In genomic region chr9:79937570-79937969, GRCm38 (mm10) we compare ENCODE assay signal across 21 mouse cellular contexts.
"Had no signal": no experiment of that assay in that cellular context is flagged by ENCODE, and none has a peak within 500 bp of the region (broad histone marks: within the 10 kb centered on the region; RNA-seq: fewer than 3 reads in every experiment).

No protein-coding gene starts in this region.

- H3K9ac ChIP-seq: liver, embryonic 15.5 days; liver, postnatal 0 days; lung, embryonic 15.5 days; midbrain, embryonic 12.5 days; neural tube, embryonic 13.5 days; neural tube, embryonic 15.5 days had no signal

- H3K4me1 ChIP-seq: liver, embryonic 15.5 days; lung, embryonic 15.5 days; megakaryocyte, embryonic 14.5 days; midbrain, embryonic 12.5 days; neural tube, embryonic 13.5 days; neural tube, embryonic 15.5 days had no signal

- ATAC-seq: liver, postnatal 0 days; midbrain, embryonic 16.5 days had no signal

- H3K9me3 ChIP-seq: liver, embryonic 15.5 days; lung, embryonic 15.5 days; midbrain, embryonic 12.5 days; neural tube, embryonic 13.5 days; neural tube, embryonic 15.5 days had no signal

- H3K27me3 ChIP-seq: liver, embryonic 15.5 days; lung, embryonic 15.5 days; megakaryocyte, embryonic 14.5 days; midbrain, embryonic 12.5 days; neural tube, embryonic 13.5 days; neural tube, embryonic 15.5 days had no signal

- H3K27ac ChIP-seq: liver, embryonic 15.5 days; lung, embryonic 15.5 days; midbrain, embryonic 12.5 days; neural tube, embryonic 13.5 days; neural tube, embryonic 15.5 days had no signal

- H3K4me2 ChIP-seq: liver, embryonic 15.5 days; lung, embryonic 15.5 days; midbrain, embryonic 12.5 days; neural tube, embryonic 13.5 days; neural tube, embryonic 15.5 days had no signal

- DNase-seq: liver, postnatal 0 days; lung, adult 2 months; lung, postnatal 14 days; lung, postnatal 4 days; midbrain, embryonic 14.5 days; retina, postnatal 1 day; right cerebral cortex, adult 18-20 months; right cerebral cortex, postnatal 25 days; right cerebral cortex, postnatal 4 days; spleen, adult 18-20 months; thymus, adult 2 months; thymus, postnatal 25 days; thymus, postnatal 4 days had no signal

- H3K36me3 ChIP-seq: liver, embryonic 15.5 days; lung, embryonic 15.5 days; midbrain, embryonic 12.5 days; neural tube, embryonic 13.5 days; neural tube, embryonic 15.5 days had no signal

- H3K4me3 ChIP-seq: liver, embryonic 15.5 days; lung, embryonic 15.5 days; megakaryocyte, embryonic 14.5 days; midbrain, embryonic 12.5 days; myocyte; neural tube, embryonic 13.5 days; neural tube, embryonic 15.5 days had no signal
